Mouse (Mus musculus): ENCODE measurements around the gene Srxn1. TPM values are rescaled to one million over a fixed set of nuclear protein-coding genes. Genes with fewer than 3 reads are reported as not detected.

Srxn1 gene
- polyA plus RNA-seq, 1 experiment from 2014 or later: 21.7 TPM

- Histone ChIP-seq H3K9ac (no peak overlapping the region), H3K4me1 (replicated peaks) (peaks cover 8% of the 10 kb centered on the region), H3K9me3 (no peaks in the 10 kb centered on the region), H3K36me3 (no peaks in the 10 kb centered on the region), H3K4me3 (replicated peaks) (no peak overlapping the region), H3K27me3 (replicated peaks) (0 out of 2 replicates have a peak, but pooled peaks cover 15% of the 10 kb centered on the region), H3K27ac (no peak overlapping the region), H3K4me2 (replicated peaks) (no peak overlapping the region)
- WGBS: 63% methylated on average over 2 of the region's 2 CpGs
- ATAC-seq: no peak
Observed at GRCm38 (mm10) chr2:152111311-152111710, 6.0 kb downstream of the Srxn1 start.

GRCm38 (mm10) chr2:152111920-152112319, 6.6 kb downstream of the Srxn1 start:
- peak; percentile 73 for ATAC-seq
- H3K9me3 ChIP-seq: no peaks in the 10 kb centered on the region
- H3K4me1 ChIP-seq (replicated peaks): peaks cover 8% of the 10 kb centered on the region
- no peaks in the 10 kb centered on the region for H3K36me3 ChIP-seq
- WGBS: 6% methylated on average over 7 of the region's 7 CpGs
- no peak overlapping the region for H3K4me3 ChIP-seq (replicated peaks)
- 0 out of 2 replicates have a peak, but pooled peaks cover 15% of the 10 kb centered on the region for H3K27me3 ChIP-seq (replicated peaks)
- H3K27ac ChIP-seq: no peak overlapping the region
- H3K9ac ChIP-seq: no peak overlapping the region
- H3K4me2 ChIP-seq (replicated peaks): no peak overlapping the region

- no peaks in the 10 kb centered on the region for H3K9me3 ChIP-seq
- no peak overlapping the region for H3K9ac ChIP-seq
- H3K4me1 ChIP-seq (replicated peaks): peaks cover 8% of the 10 kb centered on the region
- H3K4me2 ChIP-seq (replicated peaks): no peak overlapping the region
- no peak for ATAC-seq
- WGBS: 88% methylated on average over 5 of the region's 5 CpGs
- no peak overlapping the region for H3K4me3 ChIP-seq (replicated peaks)
- no peak overlapping the region for H3K27ac ChIP-seq
- H3K36me3 ChIP-seq: no peaks in the 10 kb centered on the region
- H3K27me3 ChIP-seq (replicated peaks): 0 out of 2 replicates have a peak, but pooled peaks cover 15% of the 10 kb centered on the region
Observed at GRCm38 (mm10) chr2:152112490-152112889, 7.2 kb downstream of the Srxn1 start.

- H3K4me2 ChIP-seq (replicated peaks): no peak overlapping the region
- WGBS: 73% methylated on average over 10 of the region's 10 CpGs
- H3K27ac ChIP-seq: no peak overlapping the region
- no peak for ATAC-seq
- H3K4me1 ChIP-seq (replicated peaks): peaks cover 8% of the 10 kb centered on the region
- H3K27me3 ChIP-seq (replicated peaks): 0 out of 2 replicates have a peak, but pooled peaks cover 15% of the 10 kb centered on the region
- no peaks in the 10 kb centered on the region for H3K9me3 ChIP-seq
- H3K36me3 ChIP-seq: no peaks in the 10 kb centered on the region
- no peak overlapping the region for H3K4me3 ChIP-seq (replicated peaks)
- H3K9ac ChIP-seq: no peak overlapping the region
Observed at GRCm38 (mm10) chr2:152112970-152113369, 7.7 kb downstream of the Srxn1 start.

GRCm38 (mm10) chr2:152114057-152114975, 9.0 kb downstream of the Srxn1 start:
- Histone ChIP-seq H3K27ac (no peak overlapping the region), H3K4me2 (replicated peaks) (peak overlapping the region; percentile 60), H3K4me3 (replicated peaks) (0 out of 2 replicates have a peak overlapping the region, but pooled peaks have one; percentile 8), H3K4me1 (replicated peaks) (peaks cover 8% of the 10 kb centered on the region), H3K9ac (peak overlapping the region; percentile 18; the same call in 1 of the 2 replicates), H3K27me3 (replicated peaks) (0 out of 2 replicates have a peak, but pooled peaks cover 15% of the 10 kb centered on the region), H3K36me3 (no peaks in the 10 kb centered on the region), H3K9me3 (no peaks in the 10 kb centered on the region)
- 14% methylated on average over 36 of the region's 36 CpGs for WGBS
- peak; percentile 29; the same call in 1 of the 2 replicates for ATAC-seq

GRCm38 (mm10) chr2:152117694-152118093, 12.4 kb downstream of the Srxn1 start:
- peaks cover 8% of the 10 kb centered on the region for H3K4me1 ChIP-seq (replicated peaks)
- H3K27me3 ChIP-seq (replicated peaks): 0 out of 2 replicates have a peak, but pooled peaks cover 15% of the 10 kb centered on the region
- no peak overlapping the region for H3K27ac ChIP-seq
- no peak for ATAC-seq
- no peak overlapping the region for H3K9ac ChIP-seq
- no peaks in the 10 kb centered on the region for H3K9me3 ChIP-seq
- WGBS: 78% methylated on average over 7 of the region's 7 CpGs
- H3K4me2 ChIP-seq (replicated peaks): no peak overlapping the region
- no peak overlapping the region for H3K4me3 ChIP-seq (replicated peaks)
- H3K36me3 ChIP-seq: no peaks in the 10 kb centered on the region

GRCm38 (mm10) chr2:152119228-152119865, 14.0 kb downstream of the Srxn1 start:
- H3K4me2 ChIP-seq (replicated peaks): no peak overlapping the region
- H3K4me1 ChIP-seq (replicated peaks): peaks cover 8% of the 10 kb centered on the region
- no peak overlapping the region for H3K9ac ChIP-seq
- no peak overlapping the region for H3K27ac ChIP-seq
- H3K4me3 ChIP-seq (replicated peaks): no peak overlapping the region
- 46% methylated on average over 6 of the region's 6 CpGs for WGBS
- H3K36me3 ChIP-seq: no peaks in the 10 kb centered on the region
- H3K27me3 ChIP-seq (replicated peaks): 0 out of 2 replicates have a peak, but pooled peaks cover 11% of the 10 kb centered on the region
- no peak for ATAC-seq
- no peaks in the 10 kb centered on the region for H3K9me3 ChIP-seq

- Histone ChIP-seq H3K4me1 (replicated peaks) (no peaks in the 10 kb centered on the region), H3K9ac (no peak overlapping the region), H3K4me3 (replicated peaks) (no peak overlapping the region), H3K4me2 (replicated peaks) (no peak overlapping the region), H3K27ac (no peak overlapping the region), H3K36me3 (no peaks in the 10 kb centered on the region), H3K27me3 (replicated peaks) (no peaks in the 10 kb centered on the region), H3K9me3 (no peaks in the 10 kb centered on the region)
- WGBS: 63% methylated on average over 9 of the region's 9 CpGs
- ATAC-seq: no peak
Observed at GRCm38 (mm10) chr2:152122896-152123295, 17.6 kb downstream of the Srxn1 start.

GRCm38 (mm10) chr2:152128597-152128996, 23.3 kb downstream of the Srxn1 start:
- Histone ChIP-seq H3K27me3 (replicated peaks) (no peaks in the 10 kb centered on the region), H3K4me1 (replicated peaks) (peaks cover 3% of the 10 kb centered on the region; the same call in 1 of the 2 replicates), H3K27ac (no peak overlapping the region), H3K4me2 (replicated peaks) (no peak overlapping the region), H3K4me3 (replicated peaks) (no peak overlapping the region), H3K9me3 (no peaks in the 10 kb centered on the region), H3K9ac (no peak overlapping the region), H3K36me3 (no peaks in the 10 kb centered on the region)
- 55% methylated on average over 2 of the region's 2 CpGs for WGBS
- ATAC-seq: no peak

- no peak overlapping the region for H3K4me2 ChIP-seq (replicated peaks)
- WGBS: 70% methylated on average over 3 of the region's 3 CpGs
- no peak overlapping the region for H3K4me3 ChIP-seq (replicated peaks)
Observed at GRCm38 (mm10) chr2:152129778-152130177, 24.5 kb downstream of the Srxn1 start.

GRCm38 (mm10) chr2:152132016-152132415, 26.7 kb downstream of the Srxn1 start:
- H3K4me2 ChIP-seq (replicated peaks): no peak overlapping the region
- H3K27me3 ChIP-seq (replicated peaks): no peaks in the 10 kb centered on the region
- no peaks in the 10 kb centered on the region for H3K36me3 ChIP-seq
- peaks cover 3% of the 10 kb centered on the region; the same call in 1 of the 2 replicates for H3K4me1 ChIP-seq (replicated peaks)
- no peak overlapping the region for H3K27ac ChIP-seq
- H3K4me3 ChIP-seq (replicated peaks): no peak overlapping the region
- H3K9ac ChIP-seq: no peak overlapping the region
- no peaks in the 10 kb centered on the region for H3K9me3 ChIP-seq
- ATAC-seq: no peak
- WGBS: 35% methylated on average over 9 of the region's 9 CpGs

More at GRCm38 (mm10) chr2:152129778-152130177, 24.5 kb downstream of the Srxn1 start:
- Histone ChIP-seq H3K9ac (no peak overlapping the region), H3K36me3 (no peaks in the 10 kb centered on the region), H3K27ac (no peak overlapping the region), H3K4me1 (replicated peaks) (peaks cover 3% of the 10 kb centered on the region; the same call in 1 of the 2 replicates), H3K27me3 (replicated peaks) (no peaks in the 10 kb centered on the region), H3K9me3 (no peaks in the 10 kb centered on the region)
- no peak for ATAC-seq

GRCm38 (mm10) chr2:152132691-152133090, 27.4 kb downstream of the Srxn1 start:
- Histone ChIP-seq H3K4me1 (replicated peaks) (peaks cover 3% of the 10 kb centered on the region; the same call in 1 of the 2 replicates), H3K9ac (no peak overlapping the region), H3K4me2 (replicated peaks) (no peak overlapping the region), H3K9me3 (no peaks in the 10 kb centered on the region), H3K27me3 (replicated peaks) (no peaks in the 10 kb centered on the region), H3K36me3 (no peaks in the 10 kb centered on the region), H3K27ac (no peak overlapping the region), H3K4me3 (replicated peaks) (no peak overlapping the region)
- no peak for ATAC-seq
- 48% methylated on average over 8 of the region's 8 CpGs for WGBS

Measured in intestine, embryonic 15.5 days (tissue).